Mouse (Mus musculus): ENCODE measurements at regions not wholly inside any gene's neighbourhood (a gene's known extent, or its start where the extent isn't known, plus 50 kb on each side); places are given as distances from the start of the nearest gene placed in this dataset.

DNA sequence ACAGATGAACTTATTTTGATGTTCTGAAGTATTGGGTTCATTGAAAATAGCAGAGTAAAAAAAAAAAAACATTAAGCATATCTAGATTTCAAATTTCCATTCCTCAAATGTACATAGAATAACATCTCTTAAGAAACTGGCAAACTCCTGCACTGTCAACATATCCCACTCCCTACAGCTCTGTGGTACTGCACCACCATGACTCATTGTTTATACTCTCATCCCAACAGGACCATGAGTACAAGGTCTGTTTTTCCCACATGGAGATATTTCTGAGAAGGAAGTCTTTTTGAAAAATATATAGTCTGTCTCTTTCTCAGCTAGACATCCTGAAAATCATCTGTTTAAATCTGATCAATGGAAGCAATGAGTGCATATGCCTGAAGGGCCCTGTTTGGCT is 351.2 kb upstream of the Kcnh8 start:
- Histone ChIP-seq H3K27ac (ENCODE audit: control insufficient read depth, low read depth, low read length) (no peak overlapping the region), H3K9ac (ENCODE audit: control insufficient read depth, low read depth, low read length, poor library complexity, severe bottlenecking) (no peak overlapping the region), H3K9me3 (replicated peaks; ENCODE audit: insufficient read depth, low read length) (no peaks in the 10 kb centered on the region), H3K79me2 (ENCODE audit: control insufficient read depth, insufficient read depth, low read length, poor library complexity) (no peaks in the 10 kb centered on the region), H3K27me3 (ENCODE audit: control insufficient read depth in 1 of 2, insufficient read depth in 2 of 2, low read length in 2 of 2) (no peaks in the 10 kb centered on the region), H3K4me3 (ENCODE audit: control insufficient read depth in 1 of 2, insufficient read depth in 1 of 2, low read depth in 2 of 2, low read length in 2 of 2) (no peak overlapping the region), H3K4me1 (ENCODE audit: control insufficient read depth in 1 of 2, insufficient read depth in 2 of 2, low read length in 2 of 2) (no peaks in the 10 kb centered on the region), H3K36me3 (ENCODE audit: control insufficient read depth in 1 of 2, insufficient read depth in 2 of 2, low read length in 2 of 2) (no peaks in the 10 kb centered on the region)
- TF ChIP-seq MEF2A (IDR thresholded peaks at IDR 0.05; ENCODE audit: extremely low read depth, insufficient replicate concordance, low read depth, low read length, poor library complexity, severe bottlenecking) (no peak), UBTF (IDR thresholded peaks at IDR 0.05; ENCODE audit: borderline replicate concordance, insufficient read depth, low read depth, low read length) (no peak), TCF12 (IDR thresholded peaks at IDR 0.05; ENCODE audit: low read depth, low read length) (no peak), POLR2A (IDR thresholded peaks at IDR 0.05; ENCODE audit: control insufficient read depth in 1 of 2, insufficient read depth in 1 of 2, low read depth in 1 of 2, low read length in 2 of 2, poor library complexity in 1 of 2) (no peak), E2F4 (IDR thresholded peaks at IDR 0.05; ENCODE audit: borderline replicate concordance, low read depth, low read length) (no peak), KAT2A (conservative IDR thresholded peaks at IDR 0.05; ENCODE audit: low read depth, low read length) (no peak), USF2 (IDR thresholded peaks at IDR 0.05; ENCODE audit: borderline replicate concordance in 1 of 2, insufficient read depth in 1 of 2, low read depth in 1 of 2, low read length in 2 of 2) (no peak), POLR2AphosphoS5 (IDR thresholded peaks at IDR 0.05; ENCODE audit: borderline replicate concordance, low read depth, low read length) (no peak), TAL1 (IDR thresholded peaks at IDR 0.05; ENCODE audit: low read length) (no peak), ZC3H11A (IDR thresholded peaks at IDR 0.05; ENCODE audit: low read depth, low read length) (no peak), HCFC1 (IDR thresholded peaks at IDR 0.05; ENCODE audit: low read depth, low read length) (no peak), MYB (IDR thresholded peaks at IDR 0.05; ENCODE audit: low read depth, low read length) (no peak), ZNF384 (IDR thresholded peaks at IDR 0.05; ENCODE audit: low read depth, low read length) (no peak), MAX (IDR thresholded peaks at IDR 0.05; ENCODE audit: low read length) (no peak), USF1 (IDR thresholded peaks at IDR 0.05; ENCODE audit: low read depth, low read length) (no peak), EP300 (IDR thresholded peaks at IDR 0.05; ENCODE audit: low read depth in 1 of 2, low read length in 2 of 2) (no peak), ZMIZ1 (IDR thresholded peaks at IDR 0.05; ENCODE audit: low read depth, low read length) (no peak), NRF1 (IDR thresholded peaks at IDR 0.05; ENCODE audit: insufficient read depth, low read depth, low read length, poor library complexity, severe bottlenecking) (no peak)
- no peak for DNase-seq (ENCODE audit: low read depth, low spot score)

- no peak for TF ChIP-seq NELFE (IDR thresholded peaks at IDR 0.05; ENCODE audit: low read depth, low read length)
- TF ChIP-seq EP300 (IDR thresholded peaks at IDR 0.05; ENCODE audit: low read depth in 1 of 2, low read length in 2 of 2), result no peak
- no peak for TF ChIP-seq MAX (IDR thresholded peaks at IDR 0.05; ENCODE audit: low read length)
- no peak for TF ChIP-seq SMC3 (IDR thresholded peaks at IDR 0.05; ENCODE audit: low read depth, low read length)
- no peak for TF ChIP-seq ZKSCAN1 (IDR thresholded peaks at IDR 0.05; ENCODE audit: low read depth, low read length)
- TF ChIP-seq TAL1 (IDR thresholded peaks at IDR 0.05; ENCODE audit: low read length), result no peak
- TF ChIP-seq RCOR1 (IDR thresholded peaks at IDR 0.05; ENCODE audit: low read depth, low read length), result no peak
- no peak for TF ChIP-seq ZMIZ1 (IDR thresholded peaks at IDR 0.05; ENCODE audit: low read depth, low read length)
- no peaks in the 10 kb centered on the region for H3K9me3 ChIP-seq (replicated peaks; ENCODE audit: insufficient read depth, low read length)
- no peak for DNase-seq (ENCODE audit: low read depth, low spot score)
- no peak overlapping the region for H3K4me3 ChIP-seq (ENCODE audit: control insufficient read depth in 1 of 2, insufficient read depth in 1 of 2, low read depth in 2 of 2, low read length in 2 of 2)
- H3K27ac ChIP-seq (ENCODE audit: control insufficient read depth, low read depth, low read length), result no peak overlapping the region
- no peaks in the 10 kb centered on the region for H3K79me2 ChIP-seq (ENCODE audit: control insufficient read depth, insufficient read depth, low read length, poor library complexity)
- no peak overlapping the region for H3K9ac ChIP-seq (ENCODE audit: control insufficient read depth, low read depth, low read length, poor library complexity, severe bottlenecking)
- H3K4me1 ChIP-seq (ENCODE audit: control insufficient read depth in 1 of 2, insufficient read depth in 2 of 2, low read length in 2 of 2), result no peaks in the 10 kb centered on the region
- no peaks in the 10 kb centered on the region for H3K27me3 ChIP-seq (ENCODE audit: control insufficient read depth in 1 of 2, insufficient read depth in 2 of 2, low read length in 2 of 2)
- no peaks in the 10 kb centered on the region for H3K36me3 ChIP-seq (ENCODE audit: control insufficient read depth in 1 of 2, insufficient read depth in 2 of 2, low read length in 2 of 2)
These were observed 376.9 kb upstream of the Kcnh8 start for GRCm38 (mm10) chr17:52225584-52225983.
